Mouse (Mus musculus): ENCODE results near the gene Tbc1d24. TPM values are rescaled to one million over a fixed set of nuclear protein-coding genes. Genes with fewer than 3 reads are reported as not detected.

Tbc1d24 gene
- total RNA-seq, 2 experiments from 2014 or later: 1.6 to 2.3 TPM

DNA sequence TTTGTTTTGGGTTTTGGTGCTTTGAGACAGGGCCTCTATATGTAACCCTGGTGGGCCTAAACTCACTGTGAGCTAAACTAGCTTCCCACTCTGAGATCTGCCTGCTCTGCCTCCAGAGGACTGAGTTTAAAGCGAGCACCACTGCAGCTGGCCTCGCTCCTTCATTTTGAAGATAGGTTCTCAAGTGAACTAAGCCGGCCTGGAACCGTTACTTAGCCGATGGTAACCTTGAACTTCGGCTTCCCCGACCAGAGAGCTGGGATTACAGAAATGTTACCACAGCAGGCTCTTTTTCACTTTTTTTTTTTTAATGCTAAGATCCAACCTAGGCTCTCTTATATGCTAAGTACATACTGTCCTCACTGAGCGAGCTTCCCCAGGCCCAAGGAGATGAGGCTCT lies 12.1 kb downstream of the Tbc1d24 start:
- ATAC-seq (replicated peaks; ENCODE audit: low FRiP score, poor library complexity, severe bottlenecking): no peak

DNA sequence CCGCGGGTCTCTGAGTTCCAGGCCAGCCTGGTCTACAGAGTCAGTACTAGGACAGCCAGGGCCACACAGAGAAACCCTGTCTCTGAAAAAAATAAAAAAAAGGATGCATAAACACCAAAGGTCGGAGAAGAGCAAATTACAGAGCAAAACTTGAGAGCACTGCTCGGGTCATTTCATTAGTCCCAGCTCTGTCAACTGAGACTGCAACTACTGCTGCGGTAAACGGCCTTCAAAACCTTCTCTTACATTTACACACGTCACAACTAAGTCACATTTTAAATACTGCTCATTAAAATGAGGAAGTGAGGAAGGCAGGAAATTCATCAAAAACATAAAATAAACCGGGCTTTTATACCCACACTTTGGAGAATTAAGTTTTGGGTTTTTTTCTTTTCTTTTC lies 12.5 kb downstream of the Tbc1d24 start:
- ATAC-seq (replicated peaks; ENCODE audit: low FRiP score, poor library complexity, severe bottlenecking): no peak

DNA sequence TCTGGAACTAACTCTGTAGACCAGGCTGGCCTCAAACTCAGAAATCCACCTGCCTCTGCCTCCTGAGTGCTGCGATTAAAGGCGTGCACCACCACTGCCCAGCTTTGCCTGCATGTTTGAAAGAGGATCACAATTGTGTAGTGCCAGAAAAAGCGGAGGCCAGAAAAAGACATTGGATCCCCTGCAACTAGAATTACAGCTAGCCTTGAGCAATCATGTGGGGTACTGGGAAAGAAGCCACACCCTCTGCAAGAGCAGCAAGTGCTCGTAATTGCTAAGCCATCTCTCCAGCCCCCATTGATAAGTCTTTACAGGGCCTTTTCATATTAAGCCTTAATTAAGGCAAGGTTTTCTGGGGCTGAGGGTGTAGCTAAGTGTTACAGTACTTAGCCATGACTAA lies 13.9 kb downstream of the Tbc1d24 start:
- no peak for ATAC-seq (replicated peaks; ENCODE audit: low FRiP score, poor library complexity, severe bottlenecking)

DNA sequence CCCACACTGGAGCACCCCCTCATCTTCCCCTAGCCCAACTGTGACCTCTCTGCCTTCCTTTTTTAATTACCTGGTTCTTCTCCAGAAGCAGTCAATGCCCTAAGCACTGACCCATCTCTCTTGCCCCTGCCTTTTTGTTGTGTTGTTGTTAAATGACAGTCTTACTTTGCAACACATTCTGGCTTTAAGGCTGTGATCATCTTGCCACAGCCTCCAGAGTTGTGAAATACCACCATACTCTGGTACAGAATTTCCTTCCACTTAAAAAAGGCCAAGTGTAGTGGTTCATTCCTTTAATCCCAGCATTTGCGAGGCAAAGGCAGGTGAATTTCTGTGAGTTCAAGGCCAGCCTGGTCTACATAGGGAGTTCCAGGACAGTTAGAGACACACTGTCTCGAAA lies 14.4 kb downstream of the Tbc1d24 start:
- no peak for ATAC-seq (replicated peaks; ENCODE audit: low FRiP score, poor library complexity, severe bottlenecking)

DNA sequence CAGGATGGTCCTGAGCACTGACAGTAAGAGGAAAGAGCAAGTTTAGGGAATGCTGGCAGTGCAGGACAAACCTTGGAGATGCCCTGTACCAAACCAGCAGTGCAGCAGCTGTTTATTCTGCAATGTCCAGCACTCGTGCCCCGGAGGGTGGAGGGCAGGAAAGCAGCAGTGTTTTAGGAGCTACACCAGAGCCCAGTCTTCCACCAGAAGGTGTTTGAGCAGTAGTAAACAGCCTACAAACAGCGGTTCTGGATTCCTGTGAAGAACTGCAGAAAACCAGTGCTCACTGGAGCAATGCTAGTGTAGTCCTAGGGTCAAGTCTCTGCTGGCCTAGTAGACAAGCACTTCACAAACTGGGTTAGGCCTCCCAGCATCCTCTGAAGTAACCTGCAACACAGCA lies 31.1 kb downstream of the Tbc1d24 start:
- no peak for ATAC-seq (replicated peaks; ENCODE audit: low FRiP score, poor library complexity, severe bottlenecking)

DNA sequence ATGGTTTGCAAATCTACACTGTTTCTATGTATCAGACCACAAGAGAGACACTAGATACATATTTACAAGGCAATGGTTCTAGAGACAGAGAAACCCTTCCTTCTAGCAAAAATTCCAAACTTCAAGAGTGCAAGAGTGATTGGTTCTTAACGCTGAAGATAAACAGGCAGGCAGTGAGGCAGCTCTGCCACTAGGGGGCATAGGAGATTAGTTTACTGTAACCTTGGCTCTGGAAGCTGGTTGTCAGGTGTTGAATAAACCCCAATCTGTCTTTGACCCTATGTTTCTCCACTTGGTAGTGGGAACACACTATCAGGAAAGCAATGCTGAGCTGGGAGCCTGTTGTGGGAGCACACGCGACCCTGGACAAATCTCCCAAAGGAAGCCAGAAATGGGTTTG lies 31.9 kb downstream of the Tbc1d24 start:
- peak; percentile 55 for ATAC-seq (replicated peaks; ENCODE audit: low FRiP score, poor library complexity, severe bottlenecking)

DNA sequence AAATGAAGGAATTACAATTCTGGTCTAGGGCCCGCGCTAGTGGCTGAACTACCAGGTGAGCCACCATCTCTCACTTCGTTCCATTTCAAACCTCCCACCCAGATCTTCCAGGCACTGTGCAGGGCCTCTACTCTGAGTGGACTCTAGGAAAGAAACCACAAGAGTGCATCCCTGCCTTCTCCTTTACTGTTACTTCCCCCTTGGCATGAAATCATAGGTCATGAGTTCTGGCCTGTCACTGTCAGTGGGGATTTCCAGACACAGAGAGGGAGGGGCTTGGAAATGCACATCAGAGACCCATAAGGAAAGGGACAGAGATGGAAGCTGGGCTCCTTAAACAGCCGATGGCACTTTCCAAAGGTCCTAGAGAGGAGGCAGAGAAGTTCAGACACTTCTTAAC lies 33.6 kb downstream of the Tbc1d24 start:
- ATAC-seq (replicated peaks; ENCODE audit: low FRiP score, poor library complexity, severe bottlenecking): no peak

DNA sequence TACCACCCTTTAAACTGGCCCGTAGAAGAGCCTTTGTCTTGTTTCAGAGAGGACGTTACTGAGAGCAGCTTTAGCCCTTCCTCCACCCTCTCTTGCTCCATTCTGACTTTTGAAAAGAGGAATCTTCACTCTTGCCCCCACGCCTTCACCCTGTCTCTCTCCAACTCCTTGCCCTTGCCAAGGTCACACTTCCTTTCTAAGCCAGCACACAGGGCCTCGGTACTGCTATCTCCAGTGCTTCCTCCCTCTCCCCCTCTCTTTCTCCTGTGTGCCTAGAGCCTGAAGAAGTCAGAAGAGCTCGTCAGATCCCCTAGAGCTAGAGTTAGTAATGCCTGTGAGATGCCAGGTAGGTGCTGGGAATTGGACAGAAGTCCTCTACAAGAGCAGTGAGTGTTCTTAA lies 34.6 kb downstream of the Tbc1d24 start:
- ATAC-seq (replicated peaks; ENCODE audit: low FRiP score, poor library complexity, severe bottlenecking): no peak

DNA sequence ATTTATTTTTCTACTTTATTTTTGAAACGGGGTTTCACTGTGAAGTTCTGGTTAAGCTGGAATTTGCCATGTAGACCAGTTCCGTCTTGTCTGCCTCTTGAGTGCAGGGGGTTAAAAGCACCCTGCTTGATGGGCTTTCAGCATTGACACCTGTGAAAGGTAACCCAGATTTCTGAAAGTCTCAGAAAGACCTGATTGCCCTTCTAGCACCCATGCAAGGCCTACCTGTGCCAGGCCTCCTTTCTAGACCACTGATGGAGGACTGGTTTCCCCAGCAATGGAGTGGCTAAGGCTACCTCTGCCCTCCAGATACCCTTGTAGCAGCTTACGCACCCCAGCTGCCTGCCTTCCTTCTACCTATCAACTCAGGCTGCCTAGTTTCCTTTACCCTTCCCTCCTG lies 35.2 kb downstream of the Tbc1d24 start:
- no peak for ATAC-seq (replicated peaks; ENCODE audit: low FRiP score, poor library complexity, severe bottlenecking)

DNA sequence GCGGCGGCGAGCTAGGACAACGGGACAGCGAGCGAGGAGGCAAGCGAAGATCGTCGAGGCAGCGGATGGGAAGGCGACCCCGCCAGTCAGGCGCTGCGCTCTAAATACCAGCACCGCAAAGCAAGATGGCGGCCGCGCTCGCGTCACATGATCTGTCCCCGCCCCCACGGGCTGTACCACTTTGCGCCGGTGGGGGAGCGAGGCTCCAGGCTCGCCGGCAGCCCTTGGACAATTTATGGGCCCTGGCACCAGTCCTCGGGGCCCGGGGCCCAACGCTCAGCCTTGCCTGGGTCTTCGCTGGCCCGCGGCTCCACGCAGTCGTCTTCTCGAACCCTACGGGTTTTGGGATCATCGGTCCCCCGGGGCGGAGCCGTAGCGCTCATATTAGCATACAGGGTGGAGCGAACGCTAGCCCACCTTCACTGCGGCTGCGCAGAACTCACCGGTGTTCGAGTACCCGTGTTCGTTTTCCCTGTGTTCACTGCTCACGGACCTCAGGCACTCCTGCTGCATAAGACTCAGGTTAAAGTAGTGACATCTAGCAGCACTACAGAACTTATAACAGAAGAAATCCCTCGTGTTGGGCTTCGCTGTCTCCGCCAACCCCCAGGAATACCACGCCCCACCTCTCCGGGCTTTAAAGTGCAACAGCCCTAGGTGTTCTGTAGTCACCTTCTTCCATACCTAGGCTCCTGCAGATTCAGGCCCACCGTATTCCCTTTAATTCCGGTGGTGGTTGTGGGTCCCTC lies 35.9 kb downstream of the Tbc1d24 start, which contains the start of gene Atp6v0c:
TSS of gene Atp6v0c (minus strand) at position 386 of the 749 bp plus-strand sequence.
- peak; percentile 86 for ATAC-seq (replicated peaks; ENCODE audit: low FRiP score, poor library complexity, severe bottlenecking)

DNA sequence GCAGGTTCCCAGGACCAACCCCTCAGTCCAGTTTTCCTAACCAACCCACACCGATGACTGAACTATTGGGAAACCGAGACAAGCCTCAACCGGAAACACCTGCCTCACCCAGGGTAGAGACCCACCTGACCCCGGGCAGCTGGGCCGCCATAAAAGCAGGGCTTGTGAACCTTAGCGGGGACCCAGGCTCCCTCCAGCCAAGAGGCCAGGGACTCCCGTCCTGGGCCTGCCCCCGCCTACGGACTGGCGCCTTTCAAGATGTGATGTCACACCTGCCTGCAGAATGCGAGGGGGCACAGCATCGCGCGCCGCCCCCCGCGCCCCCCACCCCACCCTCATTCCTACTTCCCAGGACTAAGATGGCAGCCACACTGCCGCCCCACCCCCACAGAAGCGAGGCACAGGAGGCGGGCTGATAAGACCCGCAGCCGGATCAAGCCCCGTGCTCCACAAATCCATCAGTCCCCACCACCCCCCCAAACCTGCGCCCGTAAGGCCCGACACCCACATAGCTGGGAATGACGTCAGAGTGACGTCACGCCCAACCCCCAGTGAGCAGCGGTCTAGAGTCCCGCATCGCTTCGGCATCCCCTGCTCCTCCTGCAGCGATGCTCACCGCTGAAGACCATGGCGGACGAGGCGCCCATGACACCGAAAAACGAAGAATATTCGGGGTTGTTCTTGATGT lies 36.6 kb downstream of the Tbc1d24 start:
- peak; percentile 52 for ATAC-seq (replicated peaks; ENCODE audit: low FRiP score, poor library complexity, severe bottlenecking)

DNA sequence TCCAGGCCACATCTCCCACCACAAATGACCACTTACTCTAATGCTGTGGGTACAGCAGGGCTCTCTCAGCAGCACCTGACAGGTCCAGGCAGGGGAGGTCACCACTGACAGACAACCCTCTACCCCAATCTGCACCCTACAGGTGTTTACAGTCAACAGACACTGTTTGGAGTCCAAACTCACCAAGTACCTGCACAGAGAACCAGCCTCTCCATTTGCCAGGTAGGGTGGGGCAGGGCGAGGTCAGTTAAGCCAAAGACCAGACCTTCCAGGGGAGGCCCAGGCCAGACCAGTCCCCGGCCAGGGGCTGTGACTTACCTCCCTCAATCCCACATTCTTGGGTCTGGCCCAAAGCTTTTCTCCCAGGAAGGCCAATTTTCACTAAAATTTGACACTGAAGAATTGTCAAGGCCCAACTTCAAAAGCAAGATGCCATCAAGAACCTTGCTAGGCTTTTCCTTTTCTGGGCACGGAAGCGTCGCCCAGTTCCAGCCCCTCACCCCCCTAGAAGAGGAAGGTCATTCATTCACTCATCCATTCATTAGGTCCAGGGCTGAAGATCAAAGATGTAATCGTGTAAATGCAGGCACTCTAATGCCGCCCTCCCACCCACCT lies 37.4 kb downstream of the Tbc1d24 start:
- no peak for ATAC-seq (replicated peaks; ENCODE audit: low FRiP score, poor library complexity, severe bottlenecking)

DNA sequence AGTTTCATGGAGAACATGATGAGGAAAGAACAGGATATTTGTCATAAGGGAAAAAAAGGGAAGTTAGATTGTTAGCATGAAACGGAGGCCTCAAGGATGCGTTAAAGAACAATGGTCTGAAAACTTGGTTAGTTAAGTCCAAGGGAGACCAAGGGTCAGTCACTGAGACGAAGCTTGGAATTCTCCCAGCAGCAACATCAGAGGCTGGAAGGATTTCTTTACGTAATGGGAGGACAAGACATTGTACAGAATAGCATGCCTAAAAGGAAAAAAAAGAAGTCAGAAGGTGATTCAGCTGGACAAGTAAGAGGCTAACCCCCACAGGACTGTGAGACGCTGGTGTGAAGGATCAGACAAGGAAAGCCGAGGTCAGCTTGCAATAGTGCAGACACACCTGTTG lies 38.2 kb downstream of the Tbc1d24 start:
- ATAC-seq (replicated peaks; ENCODE audit: low FRiP score, poor library complexity, severe bottlenecking): no peak

DNA sequence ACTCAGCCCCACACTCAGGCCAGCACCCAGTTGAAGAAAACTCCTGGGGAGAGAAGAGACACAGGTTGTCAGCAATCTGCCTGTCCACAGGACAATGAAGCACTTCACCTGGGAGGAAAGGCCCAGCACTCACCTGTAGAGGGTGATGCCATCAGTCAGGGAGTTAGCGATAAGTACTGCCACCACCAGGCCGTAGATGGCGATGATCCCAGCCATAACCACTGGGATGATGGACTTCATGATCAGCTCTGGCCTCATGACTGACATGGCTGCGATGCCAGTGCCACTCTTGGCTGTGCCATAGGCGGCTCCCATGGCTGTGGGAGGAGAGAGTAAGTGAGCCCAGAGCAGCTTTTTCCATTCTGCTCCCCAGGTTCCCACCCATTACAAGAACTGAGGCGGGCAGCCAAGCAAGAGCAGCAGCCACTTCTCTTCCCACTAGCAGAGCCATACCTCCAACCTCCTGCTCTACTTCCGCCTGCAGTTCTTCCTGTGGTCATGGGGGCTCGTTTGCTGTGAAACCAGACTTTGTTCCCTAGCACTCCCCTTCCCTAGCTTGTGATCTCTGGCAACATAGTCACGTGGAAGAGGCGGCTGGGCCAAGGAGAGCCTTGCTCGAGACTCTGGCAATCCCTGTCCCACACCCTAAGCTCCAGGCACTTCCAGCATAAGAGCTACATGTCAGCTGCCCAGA lies 40.6 kb downstream of the Tbc1d24 start:
- ATAC-seq (replicated peaks; ENCODE audit: low FRiP score, poor library complexity, severe bottlenecking): no peak

DNA sequence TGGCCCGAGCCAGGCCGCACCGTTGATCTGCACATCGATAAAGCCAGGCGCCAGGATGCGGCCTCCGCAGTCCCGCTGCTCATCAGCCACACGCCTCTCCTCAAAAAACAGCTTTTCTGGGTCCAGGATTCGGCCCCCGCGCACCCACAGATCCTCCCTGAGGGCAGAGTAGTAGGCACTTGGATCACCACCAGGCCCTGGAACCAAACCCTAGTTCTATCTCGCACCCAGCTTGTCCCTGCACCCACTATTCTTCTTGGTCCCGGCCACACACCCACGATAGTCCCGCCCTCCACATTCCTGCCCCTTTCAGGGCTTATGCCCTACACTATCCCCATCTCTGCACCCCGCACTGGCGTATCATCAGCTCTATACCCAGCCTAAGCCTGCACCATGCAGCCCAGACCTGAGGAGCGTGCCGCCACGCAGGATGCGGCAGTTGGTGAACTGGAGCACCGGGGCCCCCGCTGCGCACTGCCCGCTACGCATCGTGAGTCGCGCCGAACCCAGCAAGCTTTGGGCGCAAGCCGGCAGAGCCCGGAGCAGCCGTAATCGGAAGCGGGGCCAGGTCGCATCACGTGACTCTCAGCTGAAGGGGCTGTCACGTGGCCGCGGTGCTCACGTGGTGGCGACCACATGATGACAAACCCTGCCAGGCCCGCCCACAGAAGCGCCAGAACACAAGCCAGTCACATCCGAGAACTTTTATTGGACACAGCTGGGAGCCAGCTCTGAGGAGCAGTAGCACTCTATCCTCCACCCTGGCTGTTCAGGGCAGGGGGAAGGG lies 42.0 kb downstream of the Tbc1d24 start, which contains the start of gene Amdhd2:
TSS of gene Amdhd2 (minus strand) at position 591 of the 787 bp plus-strand sequence.
- ATAC-seq (replicated peaks; ENCODE audit: low FRiP score, poor library complexity, severe bottlenecking): peak; percentile 88

DNA sequence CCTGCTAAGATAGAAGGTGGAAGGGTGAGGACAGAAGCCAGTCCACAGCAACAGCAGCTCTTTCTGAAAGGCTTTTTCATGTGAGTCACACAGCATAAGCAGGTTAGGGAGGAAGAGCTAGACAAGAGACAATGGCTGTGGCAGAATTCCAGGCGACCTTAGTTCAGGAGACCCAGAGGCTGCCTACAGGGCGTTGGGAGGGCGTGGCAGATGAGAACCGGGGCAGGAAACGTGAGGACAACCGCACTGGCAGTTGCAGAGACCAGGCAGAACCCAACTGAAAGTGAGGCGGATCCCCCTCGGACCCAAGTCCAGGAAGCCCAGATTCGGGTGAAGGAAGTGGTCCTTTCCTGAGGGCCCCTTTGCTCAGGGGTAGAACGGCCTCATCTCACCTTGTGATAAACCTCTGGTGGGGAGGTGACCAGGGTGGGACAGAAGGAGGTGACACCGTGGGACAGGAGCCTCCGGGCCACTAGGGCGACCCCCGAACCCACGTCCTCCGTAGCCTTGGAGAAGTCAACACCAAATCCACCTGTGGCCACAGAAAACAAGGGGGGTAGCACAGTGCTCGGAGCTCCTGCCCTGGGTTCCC lies 42.7 kb downstream of the Tbc1d24 start:
- peak; percentile 17; the same call in 1 of the 2 replicates for ATAC-seq (replicated peaks; ENCODE audit: low FRiP score, poor library complexity, severe bottlenecking)

DNA sequence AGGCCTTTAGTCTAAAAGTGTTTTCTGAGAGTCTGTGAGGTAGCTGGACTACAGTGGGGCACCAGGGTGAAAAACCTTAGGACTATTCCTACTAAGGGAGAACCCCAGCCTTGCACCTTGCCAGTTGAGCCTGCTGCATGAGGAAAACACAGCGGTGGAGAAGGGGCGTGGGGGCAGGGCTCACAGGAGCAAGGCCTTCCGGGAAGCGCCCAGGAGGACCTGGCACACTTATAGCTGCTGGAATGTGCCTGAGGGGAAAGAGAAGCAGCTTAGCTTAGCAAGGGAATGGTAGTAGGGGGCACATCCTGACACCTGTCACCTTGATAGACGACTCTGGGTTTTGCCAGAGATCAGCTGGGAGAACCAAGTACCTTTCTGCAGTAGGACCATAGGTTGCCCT lies 43.9 kb downstream of the Tbc1d24 start:
- no peak for ATAC-seq (replicated peaks; ENCODE audit: low FRiP score, poor library complexity, severe bottlenecking)

DNA sequence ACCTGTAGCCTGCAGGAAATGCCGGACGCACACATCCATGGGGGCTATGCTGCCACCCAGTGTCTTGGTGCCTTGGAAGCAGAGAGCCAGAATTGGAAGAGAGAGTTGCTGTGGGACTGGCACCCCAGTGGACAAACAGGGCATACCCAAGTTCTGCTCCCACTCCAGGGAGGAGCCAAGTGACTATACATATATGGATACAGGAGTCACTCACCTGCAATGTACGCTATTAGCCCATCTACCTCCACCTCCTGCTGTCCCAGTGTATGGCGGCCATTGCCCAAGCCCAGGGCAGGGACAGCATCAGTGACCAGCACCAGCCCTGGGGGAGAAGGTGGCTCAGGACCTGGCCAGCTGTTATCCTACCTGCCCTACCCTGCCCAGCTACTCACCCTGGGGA lies 47.8 kb downstream of the Tbc1d24 start:
- ATAC-seq (replicated peaks; ENCODE audit: low FRiP score, poor library complexity, severe bottlenecking): no peak

DNA sequence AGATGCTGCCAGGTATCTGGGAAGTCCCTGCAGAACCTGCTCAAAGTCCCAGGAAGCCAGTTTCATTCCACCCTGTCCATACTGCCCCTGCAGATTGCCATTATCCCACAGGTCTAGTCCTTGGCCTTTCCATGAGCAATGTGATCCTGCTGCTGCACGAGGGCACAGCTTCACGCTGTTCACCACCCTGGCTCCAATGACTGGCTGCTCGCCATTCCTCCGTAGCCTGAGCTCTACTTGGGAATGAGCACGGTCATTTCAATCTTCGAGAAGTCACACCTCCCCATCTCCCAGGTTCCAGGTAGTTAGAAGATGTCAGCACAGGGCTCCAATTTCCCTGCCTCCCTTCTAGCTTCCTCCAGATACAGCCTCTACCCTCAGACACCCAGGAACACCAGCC lies 48.2 kb downstream of the Tbc1d24 start:
- no peak for ATAC-seq (replicated peaks; ENCODE audit: low FRiP score, poor library complexity, severe bottlenecking)
